In the genomic region with DNA sequence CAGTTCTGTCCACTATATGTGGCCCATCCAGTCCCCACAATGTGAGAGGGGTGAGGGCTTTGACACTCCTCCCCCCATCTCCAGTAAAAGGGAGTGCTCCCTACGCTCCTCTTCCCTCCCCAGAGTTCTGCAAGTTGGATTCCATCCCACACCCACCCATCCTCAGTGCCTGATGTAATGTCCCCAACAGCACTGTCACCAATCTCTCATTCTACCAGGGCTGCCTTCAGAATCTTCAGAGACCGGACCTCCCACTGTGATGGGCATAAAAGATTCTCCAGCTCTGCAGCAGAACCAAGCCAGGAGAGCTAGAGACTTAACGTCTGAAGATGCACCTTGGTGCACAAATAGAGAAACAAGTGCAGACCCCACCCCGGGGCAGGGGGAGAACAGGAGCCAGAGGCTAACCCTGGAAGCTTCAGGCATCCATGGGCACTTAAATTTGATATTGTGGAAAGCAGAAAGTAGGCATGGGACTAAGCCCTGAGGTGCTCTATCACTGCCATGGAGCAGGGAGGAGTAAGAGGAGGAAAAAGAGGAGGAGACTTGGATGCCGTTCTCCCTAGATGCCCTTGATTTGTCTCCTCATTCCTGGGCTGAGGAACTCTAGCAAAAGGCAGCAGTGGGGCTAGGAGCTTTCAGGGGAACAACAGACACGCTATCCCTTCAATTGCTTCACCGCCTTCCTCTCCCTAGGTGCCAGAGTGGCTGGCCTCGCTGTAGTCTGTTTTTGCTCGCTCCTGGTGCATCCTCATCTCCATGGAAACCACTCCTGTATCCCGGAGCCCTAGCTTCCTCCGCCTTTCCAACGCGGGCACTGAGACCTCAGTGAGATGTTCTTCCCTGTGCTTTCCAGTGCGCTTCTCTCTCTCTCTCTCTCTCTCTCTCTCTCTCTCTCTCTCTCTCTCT, we compare ENCODE assay signal across 10 mouse cellular contexts. TPM values are rescaled to one million over a fixed set of nuclear protein-coding genes. Genes with fewer than 3 reads are reported as not detected.
DNase-seq lines count a peak whose midpoint lies in the region; ATAC-seq and TF ChIP-seq lines count a peak whose summit lies in the region.
"Had no signal": no experiment of that assay in that cellular context is flagged by ENCODE, and none has a peak within 500 bp of the region (broad histone marks: within the 10 kb centered on the region; RNA-seq: fewer than 3 reads in every experiment).

No protein-coding gene starts in this region.

- peak; percentile 93 for ATAC-seq in hindbrain, embryonic 16.5 days
- peak; percentile 91; the same call in 1 of the 2 replicates for ATAC-seq in midbrain, embryonic 14.5 days (ENCODE audit: low FRiP score, low TSS enrichment)
- no peak for ATAC-seq in monocyte, adult 5-6 weeks (replicated peaks; ENCODE audit: insufficient number of reproducible peaks, low FRiP score, low TSS enrichment, poor library complexity, severe bottlenecking)

- H3K4me3 ChIP-seq in embryonic facial prominence, embryonic 10.5 days, result no peak overlapping the region
- H3K4me3 ChIP-seq in hindbrain, embryonic 16.5 days (ENCODE audit: low read length), result peak overlapping the region; percentile 11; the same call in 1 of the 2 replicates
- H3K4me3 ChIP-seq in midbrain, embryonic 14.5 days (replicated peaks; ENCODE audit: low read depth, low read length), result no peak overlapping the region
- no peak overlapping the region for H3K4me3 ChIP-seq in thymus, adult 2 months (ENCODE audit: control insufficient read depth, insufficient read depth, low read length)
- H3K4me3 ChIP-seq: heart, embryonic 13.5 days had no signal

- no peaks in the 10 kb centered on the region for H3K9me3 ChIP-seq in embryonic facial prominence, embryonic 10.5 days
- H3K9me3 ChIP-seq in hindbrain, embryonic 16.5 days (ENCODE audit: control insufficient read depth, low read length), result no peaks in the 10 kb centered on the region
- H3K9me3 ChIP-seq in midbrain, embryonic 14.5 days (ENCODE audit: control insufficient read depth, low read length), result no peaks in the 10 kb centered on the region
- H3K9me3 ChIP-seq: G1E; heart, embryonic 13.5 days had no signal

- peak overlapping the region; percentile 53 for H3K4me2 ChIP-seq in hindbrain, embryonic 16.5 days (ENCODE audit: low read length)
- peak overlapping the region; percentile 43 for H3K4me2 ChIP-seq in midbrain, embryonic 14.5 days (ENCODE audit: low read length)
- H3K4me2 ChIP-seq: heart, embryonic 13.5 days had no signal

- H3K4me1 ChIP-seq in embryonic facial prominence, embryonic 10.5 days, result peaks cover 10% of the 10 kb centered on the region; the same call in 1 of the 2 replicates
- H3K4me1 ChIP-seq in hindbrain, embryonic 16.5 days (ENCODE audit: control insufficient read depth, insufficient read depth, low read depth, low read length), result peaks cover 20% of the 10 kb centered on the region
- peaks cover 18% of the 10 kb centered on the region for H3K4me1 ChIP-seq in midbrain, embryonic 14.5 days (ENCODE audit: control insufficient read depth, insufficient read depth, low read length)
- H3K4me1 ChIP-seq in thymus, adult 2 months (replicated peaks; ENCODE audit: control insufficient read depth, insufficient read depth, low read length), result no peaks in the 10 kb centered on the region
- H3K4me1 ChIP-seq: heart, embryonic 13.5 days had no signal

- H3K9ac ChIP-seq in hindbrain, embryonic 16.5 days (ENCODE audit: low read depth, low read length), result peak overlapping the region; percentile 43
- no peak overlapping the region; the same call in 1 of the 2 replicates for H3K9ac ChIP-seq in midbrain, embryonic 14.5 days (replicated peaks; ENCODE audit: low read length)
- H3K9ac ChIP-seq: heart, embryonic 13.5 days had no signal

- no peaks in the 10 kb centered on the region for H3K27me3 ChIP-seq in embryonic facial prominence, embryonic 10.5 days (replicated peaks; ENCODE audit: low read depth, poor library complexity, severe bottlenecking)
- H3K27me3 ChIP-seq in hindbrain, embryonic 16.5 days (replicated peaks; ENCODE audit: control insufficient read depth, insufficient read depth, low read length), result no peaks in the 10 kb centered on the region
- H3K27me3 ChIP-seq in midbrain, embryonic 14.5 days (ENCODE audit: control insufficient read depth, insufficient read depth, low read length), result no peaks in the 10 kb centered on the region
- no peaks in the 10 kb centered on the region for H3K27me3 ChIP-seq in thymus, adult 2 months (ENCODE audit: control insufficient read depth, insufficient read depth, low read length)

- H3K27ac ChIP-seq in embryonic facial prominence, embryonic 10.5 days (replicated peaks), result no peak overlapping the region
- H3K27ac ChIP-seq in hindbrain, embryonic 16.5 days (ENCODE audit: low read depth, low read length), result peak overlapping the region; percentile 72
- peak overlapping the region; percentile 81 for H3K27ac ChIP-seq in midbrain, embryonic 14.5 days (replicated peaks; ENCODE audit: low read depth, low read length)
- H3K27ac ChIP-seq in thymus, adult 2 months (ENCODE audit: control insufficient read depth, insufficient read depth, low read length), result no peak overlapping the region
- H3K27ac ChIP-seq: heart, embryonic 13.5 days had no signal

- H3K36me3 ChIP-seq in embryonic facial prominence, embryonic 10.5 days (replicated peaks), result no peaks in the 10 kb centered on the region
- peaks cover 10% of the 10 kb centered on the region for H3K36me3 ChIP-seq in hindbrain, embryonic 16.5 days (ENCODE audit: control insufficient read depth, insufficient read depth, low read length)
- peaks cover 33% of the 10 kb centered on the region for H3K36me3 ChIP-seq in midbrain, embryonic 14.5 days (ENCODE audit: control insufficient read depth, insufficient read depth, low read length)
- no peaks in the 10 kb centered on the region for H3K36me3 ChIP-seq in thymus, adult 2 months (ENCODE audit: control insufficient read depth, insufficient read depth, low read length)
- H3K36me3 ChIP-seq: G1E; heart, embryonic 13.5 days had no signal

- no peak for TF ChIP-seq CTCF in thymus, adult 2 months (IDR thresholded peaks at IDR 0.05; ENCODE audit: borderline replicate concordance, control insufficient read depth, extremely low read depth, insufficient read depth, low read length, poor library complexity)

- TF ChIP-seq POLR2A in thymus, adult 2 months (IDR thresholded peaks at IDR 0.05; ENCODE audit: control insufficient read depth, extremely low read depth, insufficient read depth, low read length, poor library complexity), result no peak

- WGBS in embryonic facial prominence, embryonic 10.5 days, result 23% methylated on average over 14 of the region's 14 CpGs
- 17% methylated on average over 14 of the region's 14 CpGs for WGBS in hindbrain, embryonic 16.5 days
- 14% methylated on average over 14 of the region's 14 CpGs for WGBS in midbrain, embryonic 14.5 days
- WGBS in thymus, adult 2 months, result 32% methylated on average over 14 of the region's 14 CpGs

- DNase-seq in MN1 (ENCODE audit: low spot score), result peak; percentile 80
- DNase-seq in embryonic facial prominence, embryonic 10.5 days (ENCODE audit: low spot score), result peak; percentile 28
- DNase-seq in midbrain, embryonic 14.5 days, result peak; percentile 87
- no peak for DNase-seq in thymus, adult 2 months
- no peak for DNase-seq in adrenal gland, adult (ENCODE audit: inconsistent age in 2 of 2, low spot score in 1 of 2)
- DNase-seq in thymus, postnatal 36 days, result no peak

RNA-seq across cellular contexts. Expression of a gene that starts 16.6 kb away (rescaled TPM):
- polyA plus RNA-seq in embryonic facial prominence, embryonic 10.5 days (2016; fragmentation: Nextera tagmentation; extraction: Ambion mirVana), result 4.7 and 5.0 TPM in 2 replicates
- polyA plus RNA-seq in hindbrain, embryonic 16.5 days (2015; fragmentation: Nextera tagmentation; extraction: Ambion mirVana), result 56.7 and 63.6 TPM in 2 replicates
- polyA plus RNA-seq in midbrain, embryonic 14.5 days (2014; fragmentation: Nextera tagmentation; extraction: Ambion mirVana), result 21.7 and 31.3 TPM in 2 replicates
- total RNA-seq in monocyte, adult 5-6 weeks (2017), result not detected in 3 replicates
- polyA plus RNA-seq in thymus, adult 2 months (2012; rRNA removed), result 0.08 and 0.10 TPM in 2 replicates
- polyA plus RNA-seq: G1E had no signal

RNA-seq across cellular contexts. Expression of a gene that starts 59.1 kb away (rescaled TPM):
- 44.0 and 46.9 TPM in 2 replicates for polyA plus RNA-seq in embryonic facial prominence, embryonic 10.5 days (2016; fragmentation: Nextera tagmentation; extraction: Ambion mirVana)
- polyA plus RNA-seq in hindbrain, embryonic 16.5 days (2015; fragmentation: Nextera tagmentation; extraction: Ambion mirVana), result 34.1 and 34.6 TPM in 2 replicates
- polyA plus RNA-seq in midbrain, embryonic 14.5 days (2014; fragmentation: Nextera tagmentation; extraction: Ambion mirVana), result 38.6 and 40.4 TPM in 2 replicates
- total RNA-seq in monocyte, adult 5-6 weeks (2017), result 40.8 to 50.3 TPM (median 42.0 TPM) in 3 replicates
- polyA plus RNA-seq in thymus, adult 2 months (2012; rRNA removed), result 80.0 and 82.9 TPM in 2 replicates

Comparison
In these comparisons a context has a peak if more than half of its experiments do, and no peak if none do; other contexts are left out.
1. DNase-seq: peak in MN1 (single experiment), embryonic facial prominence, embryonic 10.5 days (single experiment) and midbrain, embryonic 14.5 days (single experiment); none in thymus, adult 2 months (single experiment), adrenal gland, adult (0 of 2) and thymus, postnatal 36 days (0 of 2).
2. H3K27ac ChIP-seq: peak in hindbrain, embryonic 16.5 days (single experiment) and midbrain, embryonic 14.5 days (single experiment); none in embryonic facial prominence, embryonic 10.5 days (single experiment) and thymus, adult 2 months (single experiment).